Mouse (Mus musculus): ENCODE measurements around the gene Nt5c2.
A peak's percentile ranks its signal among the peaks of the same experiment; 100 is the strongest.

Nt5c2 gene

DNA sequence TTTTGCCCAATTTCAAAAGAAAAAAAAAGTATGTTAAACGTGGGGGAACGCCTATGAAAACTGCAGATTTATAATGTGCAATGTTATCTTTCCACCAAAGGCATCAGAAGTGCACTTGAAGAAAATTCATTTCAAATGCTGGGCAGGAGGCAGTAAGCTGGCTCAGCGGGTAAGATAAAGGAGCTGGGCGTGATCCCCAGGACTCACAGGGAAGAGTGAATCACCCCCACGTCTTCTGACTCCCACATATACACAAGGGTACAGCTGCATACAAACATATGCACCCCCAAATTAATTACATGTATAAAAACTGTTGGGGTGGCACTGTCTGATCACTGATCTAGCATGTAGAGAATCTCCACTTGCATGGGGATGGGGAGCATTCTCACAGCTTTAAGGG lies 82.3 kb downstream of the Nt5c2 start:
- no peak for DNase-seq (ENCODE audit: extremely low read depth, low read depth)

DNA sequence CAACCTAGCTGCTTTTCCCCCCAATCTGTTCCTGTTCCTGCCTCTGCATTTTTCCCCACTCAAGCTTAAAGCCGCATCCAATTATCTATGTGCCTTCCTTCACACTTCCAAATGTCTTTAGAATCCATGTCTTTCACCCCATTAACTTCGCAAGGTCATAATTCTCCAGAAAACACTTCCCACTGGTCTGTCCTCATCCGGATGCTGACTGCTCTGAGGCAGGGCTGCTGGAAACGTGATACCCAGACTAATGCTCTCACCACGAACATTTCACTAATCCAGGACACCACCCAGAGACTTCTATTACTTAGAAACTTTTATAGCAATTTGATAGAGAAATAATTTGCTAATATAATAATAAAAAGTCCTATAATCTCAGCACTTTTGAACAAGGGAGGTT lies 84.9 kb downstream of the Nt5c2 start:
- no peak for DNase-seq (ENCODE audit: extremely low read depth, low read depth)

- no peak for DNase-seq (ENCODE audit: extremely low read depth, low read depth)
Measured at GRCm38 (mm10) chr19:46929044-46929587, 85.8 kb downstream of the Nt5c2 start.

DNA sequence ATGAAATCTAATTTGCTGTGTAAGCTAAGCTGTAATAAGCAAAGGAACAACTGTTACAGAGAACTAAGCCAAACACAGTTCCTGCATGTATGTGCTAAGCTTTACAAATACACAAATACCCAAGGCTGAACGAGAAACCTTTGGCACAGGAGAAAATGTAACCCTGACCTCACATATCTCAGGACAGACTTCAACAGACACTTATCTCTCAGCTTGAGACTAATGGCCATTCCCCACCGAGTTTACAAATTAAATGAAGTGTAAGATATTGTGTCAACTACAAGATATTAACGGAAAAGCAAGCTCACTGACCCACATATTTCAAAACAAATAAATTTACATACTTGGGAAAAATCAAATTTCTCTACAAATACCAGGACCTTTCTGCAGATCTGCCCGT lies 86.8 kb downstream of the Nt5c2 start:
- no peak for DNase-seq (ENCODE audit: extremely low read depth, low read depth)

GRCm38 (mm10) chr19:46926951-46927350 lies 88.0 kb downstream of the Nt5c2 start:
- DNase-seq (ENCODE audit: extremely low read depth, low read depth), result no peak

GRCm38 (mm10) chr19:46926357-46926756 lies 88.6 kb downstream of the Nt5c2 start:
- no peak for DNase-seq (ENCODE audit: extremely low read depth, low read depth)

DNA sequence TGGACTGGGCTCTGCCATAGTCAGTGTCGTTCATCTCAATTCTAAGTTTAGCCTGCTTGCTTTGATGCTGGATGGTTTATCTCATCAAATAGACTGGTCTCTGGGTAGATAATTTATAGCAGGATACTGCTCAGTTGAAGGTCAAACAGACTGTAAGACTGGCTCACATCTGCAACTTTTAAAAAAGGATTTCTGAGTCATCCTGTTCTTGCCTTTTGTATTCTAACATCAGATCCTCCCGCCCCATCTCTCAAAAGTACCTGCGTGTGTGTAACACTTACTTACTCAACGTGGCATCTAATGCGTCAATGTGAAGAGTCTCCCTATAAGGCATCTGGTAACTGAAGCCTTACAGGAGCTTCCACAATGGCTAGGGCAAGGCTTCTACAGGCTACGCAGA lies 94.4 kb downstream of the Nt5c2 start:
- no peak for DNase-seq (ENCODE audit: extremely low read depth, low read depth)

GRCm38 (mm10) chr19:46915406-46916080 lies 99.4 kb downstream of the Nt5c2 start:
- no peak for DNase-seq (ENCODE audit: extremely low read depth, low read depth)

GRCm38 (mm10) chr19:46913626-46914025 lies 101.3 kb downstream of the Nt5c2 start:
- DNase-seq (ENCODE audit: extremely low read depth, low read depth), result no peak

- no peak for DNase-seq (ENCODE audit: extremely low read depth, low read depth)
Measured at GRCm38 (mm10) chr19:46911492-46911891, 103.5 kb downstream of the Nt5c2 start.

- no peak for DNase-seq (ENCODE audit: extremely low read depth, low read depth)
Measured at GRCm38 (mm10) chr19:46908977-46909376, 106.0 kb downstream of the Nt5c2 start.

DNA sequence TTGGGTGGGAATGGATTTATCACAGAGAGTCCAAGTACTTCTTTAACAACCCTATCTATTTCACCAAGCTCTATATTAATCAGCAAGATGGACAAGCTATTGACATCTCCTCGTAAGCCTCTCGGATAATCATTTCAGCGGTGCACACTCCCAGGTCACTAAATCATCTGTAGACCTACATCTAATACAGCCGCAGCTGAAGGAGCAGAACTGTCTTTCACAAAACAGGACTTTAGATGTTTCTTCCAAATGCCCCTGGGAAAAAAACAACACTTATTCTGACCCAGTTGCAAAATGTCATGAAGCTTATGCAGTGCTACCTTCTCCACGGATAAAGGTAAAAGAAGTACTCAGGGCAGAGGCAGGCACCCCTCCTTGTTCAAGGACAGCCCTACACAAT lies 106.7 kb downstream of the Nt5c2 start:
- no peak for DNase-seq (ENCODE audit: extremely low read depth, low read depth)

GRCm38 (mm10) chr19:46905971-46906370 lies 109.0 kb downstream of the Nt5c2 start:
- DNase-seq (ENCODE audit: extremely low read depth, low read depth), result no peak

DNA sequence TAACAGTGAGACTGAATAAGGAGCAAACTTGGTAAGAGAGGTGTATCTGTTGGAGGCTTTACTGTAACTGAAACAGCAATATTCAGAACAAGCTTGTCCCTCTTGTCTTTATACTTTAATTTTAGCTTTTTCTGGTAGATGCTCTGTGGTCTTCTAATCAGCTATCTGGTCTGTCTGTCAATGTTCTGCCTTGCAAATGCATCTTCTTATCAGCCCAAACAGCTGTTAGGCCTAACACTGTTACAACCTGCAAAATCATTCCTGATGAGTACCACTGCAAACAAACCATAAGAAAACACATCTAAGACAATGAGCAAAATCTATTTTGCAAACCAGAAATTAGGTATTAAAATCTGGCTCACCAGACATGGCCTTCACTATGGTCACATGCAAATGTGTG lies 109.6 kb downstream of the Nt5c2 start:
- DNase-seq (ENCODE audit: extremely low read depth, low read depth), result peak; percentile 85

DNA sequence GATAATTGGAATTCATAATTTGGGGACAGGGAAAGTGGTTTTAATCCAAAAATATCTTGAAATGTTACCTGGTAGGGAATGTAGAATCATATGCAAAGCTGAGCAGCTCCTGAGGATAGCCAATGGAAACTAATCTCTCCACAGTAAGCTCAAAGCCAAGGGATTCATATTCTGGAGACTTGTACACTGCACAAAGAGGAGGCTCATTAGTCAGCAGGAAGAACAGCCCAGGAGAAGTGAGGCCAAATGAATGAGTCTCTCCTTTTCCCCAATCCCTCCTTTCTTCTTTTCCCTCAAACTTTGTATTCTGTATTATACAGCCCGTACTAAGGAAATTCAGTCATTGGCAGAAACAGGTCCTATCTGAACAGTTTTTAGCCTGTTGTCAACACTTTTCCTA lies 110.0 kb downstream of the Nt5c2 start:
- no peak for DNase-seq (ENCODE audit: extremely low read depth, low read depth)

DNA sequence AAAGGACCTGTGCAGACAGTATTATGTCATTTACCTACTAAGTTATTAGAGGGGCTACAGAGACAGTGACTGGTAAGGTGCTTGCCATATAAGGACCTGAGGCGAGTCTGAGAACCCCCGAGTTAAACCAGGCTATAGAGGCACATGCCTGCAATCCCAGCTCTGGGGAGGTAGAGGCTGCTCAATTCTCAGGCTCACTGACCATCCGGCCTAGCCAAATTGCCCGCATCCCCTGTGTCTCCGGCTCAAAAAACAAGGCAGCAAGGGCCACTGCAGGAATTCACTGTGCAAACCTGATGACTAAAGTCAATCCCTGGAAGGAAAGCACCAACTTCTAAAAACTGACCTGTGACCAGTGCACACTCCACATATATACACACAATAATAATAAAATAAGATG lies 111.6 kb downstream of the Nt5c2 start:
- no peak for DNase-seq (ENCODE audit: extremely low read depth, low read depth)

DNA sequence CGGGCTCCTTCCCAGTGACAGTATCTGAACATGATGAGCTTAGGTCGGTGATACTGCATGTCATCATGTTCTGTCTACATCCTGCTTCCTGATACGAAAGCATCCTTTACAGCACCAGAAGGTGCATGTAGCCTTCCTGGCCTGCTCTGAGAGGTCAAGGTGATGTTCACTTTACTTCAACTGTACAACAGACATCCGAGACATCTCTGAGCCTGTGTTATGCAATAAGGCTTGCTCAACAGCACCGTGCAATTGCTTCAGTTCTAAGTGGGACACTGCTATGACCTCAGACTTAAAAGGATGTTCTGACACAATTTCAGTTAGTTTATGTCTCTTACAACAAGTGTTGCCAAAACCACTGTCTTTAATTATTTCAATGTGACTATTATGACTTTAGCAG lies 113.6 kb downstream of the Nt5c2 start:
- DNase-seq (ENCODE audit: extremely low read depth, low read depth), result no peak

DNA sequence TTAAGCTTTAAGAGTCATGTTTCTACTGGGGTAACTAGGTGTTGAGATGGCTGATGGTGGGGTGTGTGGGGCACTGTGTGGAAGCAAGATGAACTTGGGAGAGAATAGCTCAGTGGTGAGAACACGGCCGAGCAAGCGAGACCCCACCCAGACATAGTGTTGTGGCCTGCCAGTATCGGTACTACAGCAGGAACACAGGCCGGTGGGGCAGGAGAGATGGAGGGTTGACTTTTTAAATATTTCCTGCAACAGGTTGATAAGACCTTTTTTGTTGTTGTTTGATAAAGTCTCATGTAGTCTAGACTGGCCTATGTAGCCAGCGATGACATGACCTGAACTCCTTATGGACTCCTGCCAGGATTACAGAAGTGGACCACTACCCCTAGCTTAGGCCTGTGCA lies 114.2 kb downstream of the Nt5c2 start:
- DNase-seq (ENCODE audit: extremely low read depth, low read depth), result no peak

DNA sequence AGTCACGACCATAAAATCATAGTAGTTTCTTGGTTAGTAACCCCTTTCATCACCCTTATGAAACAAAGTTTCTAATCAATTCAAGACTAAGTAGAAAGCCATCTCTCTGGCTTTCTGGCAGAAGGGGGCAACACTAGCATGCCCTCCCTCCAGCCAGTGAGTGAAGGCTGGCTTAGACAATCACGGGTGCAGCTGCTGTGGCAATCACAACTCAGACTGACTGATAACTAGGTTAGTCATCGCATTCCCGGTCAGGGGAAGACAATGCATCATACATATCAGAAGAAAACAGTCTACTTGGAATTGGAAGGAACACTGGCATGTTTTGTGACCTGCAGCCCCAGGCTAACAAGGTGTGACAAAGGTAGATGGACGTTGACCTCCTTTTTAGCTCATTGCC lies 115.1 kb downstream of the Nt5c2 start:
- DNase-seq (ENCODE audit: extremely low read depth, low read depth), result no peak

DNA sequence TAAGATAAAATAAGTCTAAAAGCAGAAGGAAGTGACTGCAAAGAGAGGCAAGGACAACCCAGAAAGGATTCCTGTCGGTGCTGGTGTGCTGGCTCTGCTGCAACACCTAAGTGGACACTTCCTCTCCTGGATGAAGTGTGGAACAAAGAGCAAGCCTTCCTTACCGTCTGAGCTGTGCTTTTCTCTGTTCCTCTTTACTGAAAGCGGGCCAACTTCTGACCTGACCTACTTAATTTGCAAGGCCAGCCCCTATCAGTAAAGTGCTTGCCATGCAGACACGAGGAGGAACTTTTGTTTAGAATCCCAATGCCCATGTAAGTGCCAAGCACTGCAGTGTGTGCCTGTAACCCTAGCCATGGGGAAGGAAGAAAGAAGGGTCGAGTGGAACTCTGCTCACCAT lies 115.6 kb downstream of the Nt5c2 start:
- DNase-seq (ENCODE audit: extremely low read depth, low read depth), result no peak

DNA sequence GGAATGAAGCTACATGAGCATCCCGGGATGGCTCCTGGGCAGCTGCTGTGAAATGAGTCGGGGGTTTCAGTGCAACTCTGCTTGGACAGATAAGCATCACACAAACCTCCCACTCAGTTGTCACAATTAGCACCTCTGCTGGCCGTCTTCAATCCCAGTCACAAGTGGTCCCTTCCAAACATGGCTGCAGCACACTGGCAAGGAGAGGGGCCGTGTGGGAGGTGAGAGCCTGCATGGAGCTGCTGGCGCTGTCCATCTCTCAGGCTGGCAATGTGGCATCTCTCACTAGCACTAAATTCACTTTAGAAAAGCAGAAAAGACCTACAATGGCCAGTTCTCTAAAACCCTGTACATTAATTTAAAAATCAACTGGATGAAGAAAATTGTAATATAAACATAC lies 116.7 kb downstream of the Nt5c2 start:
- DNase-seq (ENCODE audit: extremely low read depth, low read depth), result no peak

DNA sequence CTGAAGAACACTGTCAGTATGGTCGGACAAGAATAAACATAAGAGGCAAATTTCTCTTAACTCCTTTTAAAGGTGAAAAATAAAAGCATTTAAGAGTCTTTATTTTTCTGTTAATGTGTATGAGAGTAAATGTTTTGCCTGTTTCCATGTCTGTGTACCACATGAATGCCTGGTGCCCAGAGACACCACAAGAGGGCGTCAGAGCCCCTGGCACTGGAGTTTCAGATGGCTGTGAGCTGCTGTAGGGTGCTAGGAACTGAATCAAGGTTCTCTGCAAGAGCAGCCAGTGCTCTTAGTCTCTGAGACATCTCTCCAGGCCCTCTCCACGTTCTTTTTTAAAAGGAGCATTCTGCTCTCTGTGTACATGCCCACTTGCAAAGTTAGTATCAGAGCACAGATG lies 117.8 kb downstream of the Nt5c2 start:
- DNase-seq (ENCODE audit: extremely low read depth, low read depth), result no peak

DNA sequence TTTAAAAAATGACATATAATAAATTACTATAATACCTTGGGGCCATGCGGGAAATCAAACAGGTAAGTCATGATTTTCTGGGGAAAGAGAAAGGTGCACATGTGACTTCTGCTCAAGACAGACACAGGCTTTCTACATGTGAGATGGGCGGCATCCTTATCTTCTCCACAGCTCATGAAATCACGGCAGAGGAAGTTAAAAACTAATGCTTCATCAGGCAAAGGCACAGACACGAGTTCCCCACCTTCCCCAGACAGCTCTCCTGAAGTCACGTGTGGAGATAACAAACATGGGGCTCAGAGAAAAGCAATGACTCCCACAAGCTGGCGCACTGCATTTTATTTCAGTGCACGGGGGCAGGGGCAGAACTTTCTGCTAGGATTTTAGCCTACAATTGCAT lies 121.5 kb downstream of the Nt5c2 start:
- DNase-seq (ENCODE audit: extremely low read depth, low read depth), result no peak

GRCm38 (mm10) chr19:46892856-46893255 lies 122.1 kb downstream of the Nt5c2 start:
- no peak for DNase-seq (ENCODE audit: extremely low read depth, low read depth)
